Mouse (Mus musculus) ES-E14 (cell line): ENCODE measurements around the gene Amigo3.

Source experiments
- HCFC1 ChIP-seq: IDR thresholded peaks from 2 replicates; pipeline ENCODE4 v1.6.1; 2012; ENCODE audit warnings: low read length, inconsistent platforms, borderline replicate concordance; ENCODE audit not compliant: insufficient read depth
- MAFK ChIP-seq: IDR thresholded peaks from 2 replicates; pipeline ENCODE4 v1.6.1; 2014; ENCODE audit warnings: mild to moderate bottlenecking, low read depth, low read length, inconsistent platforms; ENCODE audit not compliant: insufficient read depth

DNA sequence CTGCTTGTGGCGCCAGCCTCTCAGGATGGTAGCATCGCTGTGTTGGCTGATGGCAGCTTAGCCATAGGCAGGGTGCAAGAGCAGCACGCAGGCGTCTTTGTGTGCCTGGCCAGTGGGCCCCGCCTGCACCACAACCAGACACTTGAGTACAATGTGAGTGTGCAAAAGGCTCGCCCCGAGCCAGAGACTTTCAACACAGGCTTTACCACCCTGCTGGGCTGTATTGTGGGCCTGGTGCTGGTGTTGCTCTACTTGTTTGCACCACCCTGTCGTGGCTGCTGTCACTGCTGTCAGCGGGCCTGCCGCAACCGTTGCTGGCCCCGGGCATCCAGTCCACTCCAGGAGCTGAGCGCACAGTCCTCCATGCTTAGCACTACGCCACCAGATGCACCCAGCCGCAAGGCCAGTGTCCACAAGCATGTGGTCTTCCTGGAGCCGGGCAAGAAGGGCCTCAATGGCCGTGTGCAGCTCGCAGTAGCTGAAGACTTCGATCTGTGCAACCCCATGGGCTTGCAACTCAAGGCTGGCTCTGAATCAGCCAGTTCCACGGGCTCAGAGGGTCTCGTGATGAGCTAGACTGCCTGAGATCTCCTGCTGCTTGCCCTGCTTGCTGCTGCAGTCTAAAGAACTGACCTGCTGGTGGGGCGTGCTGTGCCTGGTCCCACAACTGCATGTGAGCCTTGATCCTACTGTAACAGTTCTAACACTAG, 1.5 kb downstream of the Amigo3 start:
- TF ChIP-seq HCFC1 (no peak), MAFK (no peak)
